Mouse (Mus musculus): ENCODE results near the gene Pklr. TPM values are rescaled to one million over a fixed set of nuclear protein-coding genes. Genes with fewer than 3 reads are reported as not detected.

Gene Pklr
- total RNA-seq, 1 experiment from 2014 or later, result not detected

GRCm38 (mm10) chr3:89113058-89113457 lies 22.9 kb upstream of the Pklr start:
- ATAC-seq (replicated peaks; ENCODE audit: insufficient number of reproducible peaks, low FRiP score, low TSS enrichment, poor library complexity, severe bottlenecking), result no peak

DNA sequence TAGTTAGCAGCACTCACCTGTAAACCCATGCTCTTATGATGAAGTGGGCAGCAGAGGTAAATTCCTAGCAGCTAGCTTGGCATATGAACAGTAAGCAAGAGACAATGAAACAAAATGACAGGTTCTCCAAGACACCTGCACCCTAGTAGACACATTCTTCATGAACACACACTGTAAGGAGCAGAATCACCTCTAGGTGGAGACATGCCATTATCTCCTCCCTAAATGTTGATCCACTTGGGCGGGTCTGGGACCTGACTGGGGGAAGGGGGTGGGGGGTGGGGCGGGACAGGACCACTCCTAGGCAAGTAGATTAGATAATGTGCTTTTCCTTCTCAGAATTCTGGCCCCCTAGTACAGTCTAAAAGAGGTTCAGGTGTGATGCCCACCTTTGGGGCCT lies 20.4 kb upstream of the Pklr start:
- ATAC-seq (replicated peaks; ENCODE audit: insufficient number of reproducible peaks, low FRiP score, low TSS enrichment, poor library complexity, severe bottlenecking), result no peak

GRCm38 (mm10) chr3:89123313-89123712 lies 12.6 kb upstream of the Pklr start:
- no peak for ATAC-seq (replicated peaks; ENCODE audit: insufficient number of reproducible peaks, low FRiP score, low TSS enrichment, poor library complexity, severe bottlenecking)

- no peak for ATAC-seq (replicated peaks; ENCODE audit: insufficient number of reproducible peaks, low FRiP score, low TSS enrichment, poor library complexity, severe bottlenecking)
Observed at GRCm38 (mm10) chr3:89124241-89124640, 11.7 kb upstream of the Pklr start.

DNA sequence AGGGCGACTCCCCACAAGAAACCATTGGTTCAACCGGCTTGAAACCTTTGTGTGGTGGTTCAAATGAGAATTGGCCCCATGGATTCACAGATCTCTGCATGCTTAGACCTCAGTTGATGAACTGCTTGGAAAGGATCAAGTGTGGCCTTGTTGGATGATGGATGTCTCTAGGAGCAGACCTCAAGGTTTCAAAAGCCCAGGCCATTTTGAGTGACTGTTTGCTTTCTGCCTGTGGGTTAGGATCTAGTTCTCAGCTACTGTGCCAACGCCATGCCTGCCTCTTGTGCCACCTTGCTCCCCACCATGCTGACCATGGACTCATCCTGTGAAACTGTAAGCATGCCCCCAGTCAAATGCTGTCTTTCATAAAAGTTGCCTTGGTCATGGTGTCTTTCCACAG lies 10.0 kb upstream of the Pklr start:
- no peak for ATAC-seq (replicated peaks; ENCODE audit: insufficient number of reproducible peaks, low FRiP score, low TSS enrichment, poor library complexity, severe bottlenecking)

- ATAC-seq (replicated peaks; ENCODE audit: insufficient number of reproducible peaks, low FRiP score, low TSS enrichment, poor library complexity, severe bottlenecking), result no peak
Observed at GRCm38 (mm10) chr3:89129908-89130307, 6.0 kb upstream of the Pklr start.

DNA sequence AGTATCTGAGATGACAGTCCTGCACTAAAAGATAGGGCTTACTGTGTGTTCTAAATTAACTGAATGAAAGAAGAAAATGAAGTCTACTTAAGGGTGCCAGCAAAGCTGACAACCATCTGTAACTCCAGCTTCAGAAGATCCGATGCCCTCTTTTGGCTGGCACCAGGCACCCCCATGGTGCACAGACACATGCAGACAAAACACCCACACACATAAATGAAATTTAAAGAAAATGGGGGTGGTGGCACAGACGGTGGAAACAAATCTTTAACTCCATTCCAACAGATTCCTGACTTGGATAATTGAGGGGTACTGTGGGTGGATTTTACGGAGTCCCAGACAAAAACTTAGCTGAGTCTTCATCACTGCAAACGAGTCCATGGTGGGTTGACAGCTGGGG lies 4.1 kb upstream of the Pklr start:
- ATAC-seq (replicated peaks; ENCODE audit: insufficient number of reproducible peaks, low FRiP score, low TSS enrichment, poor library complexity, severe bottlenecking), result no peak

DNA sequence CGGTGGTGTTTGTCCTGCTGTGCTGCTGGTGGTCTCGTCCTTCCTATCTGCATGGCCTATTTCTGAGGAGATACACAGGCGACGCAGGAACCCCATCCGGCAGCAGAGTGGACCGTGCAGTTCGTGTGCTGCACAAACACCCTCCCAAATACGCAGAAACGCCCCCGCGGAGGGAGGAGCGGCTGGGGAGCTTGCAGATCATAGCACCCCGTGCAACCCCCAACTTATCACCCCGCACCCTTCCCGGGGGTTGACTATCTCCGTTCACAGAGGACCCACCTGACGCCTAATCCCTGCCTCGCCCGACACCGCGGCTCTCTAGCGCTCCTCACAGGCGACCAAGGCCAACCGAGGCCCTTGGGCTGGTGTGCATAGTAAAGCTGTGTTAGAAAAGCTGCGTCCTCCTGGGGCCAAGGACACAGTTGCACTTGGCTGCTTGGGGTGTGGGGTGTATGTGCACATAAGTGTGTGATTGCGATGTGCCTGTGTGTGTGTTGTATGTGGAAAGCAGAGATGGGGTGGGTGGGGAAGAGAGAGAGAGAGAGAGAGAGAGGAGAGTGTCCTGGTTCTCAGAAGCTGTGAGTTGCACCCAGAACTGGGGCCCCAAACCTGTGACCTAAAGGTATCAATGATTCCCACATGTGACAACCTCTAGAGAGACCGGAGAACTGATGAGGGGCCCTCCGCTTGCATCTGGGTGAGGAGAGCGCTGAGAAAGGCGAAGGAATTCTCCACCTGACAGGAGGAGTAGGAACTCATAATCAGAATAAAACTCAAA lies 3.5 kb upstream of the Pklr start:
- ATAC-seq (replicated peaks; ENCODE audit: insufficient number of reproducible peaks, low FRiP score, low TSS enrichment, poor library complexity, severe bottlenecking), result no peak

- no peak for ATAC-seq (replicated peaks; ENCODE audit: insufficient number of reproducible peaks, low FRiP score, low TSS enrichment, poor library complexity, severe bottlenecking)
Observed at GRCm38 (mm10) chr3:89133063-89133450, 2.9 kb upstream of the Pklr start.

- ATAC-seq (replicated peaks; ENCODE audit: insufficient number of reproducible peaks, low FRiP score, low TSS enrichment, poor library complexity, severe bottlenecking), result no peak
Observed at GRCm38 (mm10) chr3:89133752-89134151, 2.2 kb upstream of the Pklr start.

GRCm38 (mm10) chr3:89136365-89136764 lies 423 bp downstream of the Pklr start:
- ATAC-seq (replicated peaks; ENCODE audit: insufficient number of reproducible peaks, low FRiP score, low TSS enrichment, poor library complexity, severe bottlenecking), result no peak

DNA sequence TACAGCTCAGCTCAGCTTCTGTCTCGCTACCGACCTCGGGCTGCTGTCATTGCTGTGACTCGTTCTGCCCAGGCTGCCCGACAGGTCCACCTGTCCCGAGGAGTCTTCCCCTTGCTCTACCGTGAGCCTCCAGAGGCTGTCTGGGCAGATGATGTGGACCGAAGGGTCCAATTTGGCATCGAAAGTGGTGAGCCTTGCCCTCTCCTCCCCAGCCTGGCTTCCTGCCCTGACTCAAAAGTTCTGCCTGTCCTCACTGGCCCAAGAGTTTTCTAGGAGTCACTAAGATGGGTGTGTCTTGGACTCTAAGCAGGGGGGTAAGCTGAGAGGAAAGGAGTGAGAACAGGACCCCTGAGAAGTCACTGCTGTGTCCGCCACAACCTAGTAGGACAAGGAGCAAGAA lies 8.9 kb downstream of the Pklr start:
- ATAC-seq (replicated peaks; ENCODE audit: insufficient number of reproducible peaks, low FRiP score, low TSS enrichment, poor library complexity, severe bottlenecking), result no peak

- no peak for ATAC-seq (replicated peaks; ENCODE audit: insufficient number of reproducible peaks, low FRiP score, low TSS enrichment, poor library complexity, severe bottlenecking)
Observed at GRCm38 (mm10) chr3:89145566-89145965, 9.6 kb downstream of the Pklr start.

- ATAC-seq (replicated peaks; ENCODE audit: insufficient number of reproducible peaks, low FRiP score, low TSS enrichment, poor library complexity, severe bottlenecking), result no peak
Observed at GRCm38 (mm10) chr3:89147101-89147978, 11.4 kb downstream of the Pklr start.

- no peak for ATAC-seq (replicated peaks; ENCODE audit: insufficient number of reproducible peaks, low FRiP score, low TSS enrichment, poor library complexity, severe bottlenecking)
Observed at GRCm38 (mm10) chr3:89147979-89148311, 12.0 kb downstream of the Pklr start.

DNA sequence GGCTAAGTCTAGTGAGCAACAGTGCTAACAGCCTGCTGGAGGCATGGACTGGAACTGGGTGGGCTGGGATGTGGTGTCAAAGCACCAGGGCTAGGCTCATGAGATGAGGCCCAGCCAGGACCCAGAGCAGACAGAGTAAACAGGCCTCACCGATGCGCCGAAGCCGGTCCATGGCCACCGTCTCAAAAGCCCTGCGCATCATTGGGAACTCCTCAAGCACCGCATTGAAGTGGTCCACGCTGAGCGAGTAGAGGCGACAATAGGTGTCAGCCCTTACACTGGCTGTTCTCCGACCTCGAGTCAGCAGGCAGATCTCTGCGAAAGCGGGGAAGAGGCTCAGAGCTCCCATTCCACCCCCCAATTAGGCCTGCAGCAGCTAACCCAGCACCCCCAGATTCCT lies 12.6 kb downstream of the Pklr start:
- ATAC-seq (replicated peaks; ENCODE audit: insufficient number of reproducible peaks, low FRiP score, low TSS enrichment, poor library complexity, severe bottlenecking), result no peak

DNA sequence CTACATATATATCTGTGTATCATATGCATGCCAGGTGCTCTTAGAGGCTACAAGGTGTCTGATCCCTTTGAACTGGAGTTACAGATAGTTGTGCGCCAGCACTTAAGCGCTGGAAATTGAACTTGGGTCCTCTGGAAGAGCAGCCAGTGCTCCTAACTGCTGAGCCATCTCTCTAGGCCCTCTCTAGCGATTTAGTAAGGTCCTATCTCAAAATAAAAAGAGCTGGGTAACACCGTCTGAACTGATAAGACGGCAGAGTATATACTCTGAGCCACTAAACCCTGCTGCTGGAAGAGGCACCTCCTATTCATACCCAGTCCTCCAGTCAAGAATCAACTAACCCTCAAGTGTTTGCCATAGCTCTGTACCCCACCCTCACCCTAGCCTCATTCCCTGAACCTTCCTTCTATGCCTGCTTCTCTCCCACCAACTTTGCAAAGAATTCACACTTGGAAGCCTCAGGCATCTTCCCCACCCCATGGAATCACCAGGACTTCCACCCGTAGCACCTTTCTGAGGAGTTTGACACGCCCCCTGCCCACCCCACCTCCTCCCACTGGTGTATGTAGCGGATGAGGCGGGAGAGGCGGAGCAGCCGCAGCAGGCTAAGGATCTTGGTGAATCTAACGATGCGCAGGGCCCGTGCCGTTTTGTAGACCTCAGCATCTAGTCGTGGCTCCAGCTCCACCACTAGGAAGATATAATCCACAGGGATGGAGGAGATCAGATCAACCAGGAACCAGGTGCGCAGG lies 16.3 kb downstream of the Pklr start:
- no peak for ATAC-seq (replicated peaks; ENCODE audit: insufficient number of reproducible peaks, low FRiP score, low TSS enrichment, poor library complexity, severe bottlenecking)

- no peak for ATAC-seq (replicated peaks; ENCODE audit: insufficient number of reproducible peaks, low FRiP score, low TSS enrichment, poor library complexity, severe bottlenecking)
Observed at GRCm38 (mm10) chr3:89156951-89157350, 21.0 kb downstream of the Pklr start.

- no peak for ATAC-seq (replicated peaks; ENCODE audit: insufficient number of reproducible peaks, low FRiP score, low TSS enrichment, poor library complexity, severe bottlenecking)
Observed at GRCm38 (mm10) chr3:89158651-89159050, 22.7 kb downstream of the Pklr start.
